Mouse (Mus musculus) midbrain, embryonic 16.5 days (tissue): ENCODE results near the gene Cd8b1. TPM values are rescaled to one million over a fixed set of nuclear protein-coding genes. Genes with fewer than 3 reads are reported as not detected.

Experiments
- ATAC-seq: fragments of 200-750 bp; cut with Nextera tagmentation; 2 replicates; pipeline ENCODE4 v1.8.0; 2017; ENCODE audit warnings: moderate TSS enrichment
- H3K27ac ChIP-seq: fragments of 300-500 bp; sonication (generic); 2 replicates; pipeline ENCODE4 v1.5.1; 2014; ENCODE audit warnings: mild to moderate bottlenecking, low read length, mixed read lengths
- H3K27me3 ChIP-seq: fragments of 300-500 bp; sonication (generic); 2 replicates; pipeline ENCODE4 v1.6.1; 2014; ENCODE audit warnings: low read depth, low read length, mixed read lengths; ENCODE audit not compliant: control insufficient read depth, insufficient read depth
- H3K36me3 ChIP-seq: fragments of 300-500 bp; sonication (generic); 2 replicates; pipeline ENCODE4 v1.6.1; 2014; ENCODE audit warnings: mild to moderate bottlenecking, low read length, moderate library complexity, mixed read lengths; ENCODE audit not compliant: control insufficient read depth, insufficient read depth
- H3K4me1 ChIP-seq: fragments of 300-500 bp; sonication (generic); 2 replicates; pipeline ENCODE4 v1.6.1; 2014; ENCODE audit warnings: mild to moderate bottlenecking, low read length, mixed read lengths; ENCODE audit not compliant: control insufficient read depth, insufficient read depth
- H3K4me2 ChIP-seq: fragments of 300-500 bp; sonication (generic); 2 replicates; pipeline ENCODE4 v1.6.1; 2014; ENCODE audit warnings: mild to moderate bottlenecking, low read length, mixed read lengths
- H3K4me3 ChIP-seq: fragments of 300-500 bp; sonication (generic); 2 replicates; pipeline ENCODE4 v1.5.1; 2014; ENCODE audit warnings: low read depth, mild to moderate bottlenecking, low read length, moderate library complexity, mixed read lengths
- H3K9ac ChIP-seq: fragments of 300-500 bp; sonication (generic); 2 replicates; pipeline ENCODE4 v1.6.1; 2014; ENCODE audit warnings: low read depth, low read length, mixed read lengths
- H3K9me3 ChIP-seq: fragments of 300-500 bp; sonication (generic); replicated peaks from 2 replicates; pipeline ENCODE4 v1.6.1; 2014; ENCODE audit warnings: mild to moderate bottlenecking, low read length, mixed read lengths; ENCODE audit not compliant: control insufficient read depth, poor library complexity, severe bottlenecking
- WGBS: fragments of 180-500 bp; shearing (Covaris S2); extraction: QIAGEN DNeasy Blood & Tissue Kit; methylation state at CpG from one replicate; pipeline ENCODE4 v1.1.7; 2014; 5-methylcytosine and 5-hydroxymethylcytosine counted together
- polyA plus RNA-seq: library from polyadenylated mRNA; unstranded; fragments of >200 nt; fragmentation: Nextera tagmentation; extraction: Ambion mirVana; gene quantifications from 2 replicates; pipeline ENCODE4 v1.2.1, GENCODE M21; 2015

Gene Cd8b1
- polyA plus RNA-seq: not detected in 2 replicates

DNA sequence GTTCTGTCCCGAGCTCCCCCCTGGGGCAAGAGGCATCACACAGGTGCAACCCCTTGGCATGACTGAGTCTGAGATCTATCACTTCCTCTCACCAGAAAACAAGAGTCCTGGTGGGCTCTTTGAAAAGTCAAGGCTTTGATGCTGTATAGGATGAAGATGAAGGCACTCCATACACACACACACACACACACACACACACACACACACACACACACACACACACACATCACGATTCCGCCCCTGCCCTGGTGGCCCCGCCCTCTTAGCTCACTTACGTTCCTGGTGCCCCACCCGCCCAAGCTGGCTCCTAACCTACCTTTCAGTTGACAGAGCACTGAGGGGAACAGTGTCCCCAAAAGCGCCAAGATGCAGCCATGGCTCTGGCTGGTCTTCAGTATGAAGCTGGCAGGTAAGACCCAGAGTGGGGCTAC, at the start of gene Cd8b1:
TSS of gene Cd8b1 (plus strand) at position 298 of the 431 bp plus-strand sequence.
- Histone ChIP-seq H3K9ac (no peak within 1 kb of the TSS), H3K4me3 (no peak within 1 kb of the TSS), H3K9me3 (no peaks in the 10 kb centered on the region), H3K4me2 (no peak within 1 kb of the TSS), H3K4me1 (no peaks in the 10 kb centered on the region), H3K36me3 (no peaks in the 10 kb centered on the region), H3K27me3 (no peaks in the 10 kb centered on the region), H3K27ac (no peak within 1 kb of the TSS)
- 84% methylated on average over 7 of the region's 7 CpGs for WGBS
- ATAC-seq: no peak

DNA sequence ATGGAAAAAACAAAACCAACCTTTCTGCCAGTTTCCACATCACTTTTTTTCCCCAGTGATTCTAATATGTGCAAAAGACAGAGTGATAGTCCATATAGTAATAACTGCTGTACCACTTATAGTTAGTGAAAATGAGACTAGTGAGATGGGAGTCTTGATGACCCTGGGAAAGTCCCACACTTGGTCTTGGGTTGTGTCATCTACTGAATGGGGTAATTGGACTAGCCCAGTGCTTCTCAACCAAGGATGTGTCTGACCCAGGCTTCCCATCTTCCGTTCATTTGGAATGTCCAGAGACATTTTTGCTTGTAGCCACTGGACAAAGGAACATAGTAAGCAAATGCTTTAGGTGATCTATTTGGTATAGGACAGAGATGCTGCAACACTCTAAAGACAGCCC, 48.9 kb upstream of the Cd8b1 start:
- WGBS: 92% methylated on average over 1 of the region's 1 CpGs
- Histone ChIP-seq H3K9ac (no peak overlapping the region), H3K27ac (no peak overlapping the region), H3K4me2 (no peak overlapping the region), H3K36me3 (no peaks in the 10 kb centered on the region), H3K4me3 (no peak overlapping the region), H3K9me3 (no peaks in the 10 kb centered on the region), H3K27me3 (no peaks in the 10 kb centered on the region), H3K4me1 (peaks cover 16% of the 10 kb centered on the region)
- no peak for ATAC-seq

DNA sequence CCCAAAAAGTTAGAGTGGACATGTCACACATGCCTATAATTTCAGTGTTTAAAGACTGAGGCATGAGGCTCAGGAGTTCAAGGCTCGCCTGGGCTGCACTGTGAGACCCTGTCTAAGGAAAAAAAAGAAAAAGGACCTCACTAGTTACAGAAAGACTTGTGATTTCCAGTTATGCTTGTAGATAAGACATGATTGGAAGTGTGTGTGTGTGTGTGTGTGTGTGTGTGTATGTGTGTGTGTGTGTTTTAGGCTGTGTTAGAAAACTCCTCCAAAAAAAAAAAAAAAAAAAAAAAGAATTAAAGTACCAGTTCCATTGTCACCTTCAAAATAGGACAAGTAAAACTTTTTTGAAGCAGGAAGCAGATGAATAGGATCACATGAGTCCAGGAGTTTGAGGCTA, 48.0 kb upstream of the Cd8b1 start:
- WGBS: 78% methylated on average over 1 of the region's 1 CpGs

DNA sequence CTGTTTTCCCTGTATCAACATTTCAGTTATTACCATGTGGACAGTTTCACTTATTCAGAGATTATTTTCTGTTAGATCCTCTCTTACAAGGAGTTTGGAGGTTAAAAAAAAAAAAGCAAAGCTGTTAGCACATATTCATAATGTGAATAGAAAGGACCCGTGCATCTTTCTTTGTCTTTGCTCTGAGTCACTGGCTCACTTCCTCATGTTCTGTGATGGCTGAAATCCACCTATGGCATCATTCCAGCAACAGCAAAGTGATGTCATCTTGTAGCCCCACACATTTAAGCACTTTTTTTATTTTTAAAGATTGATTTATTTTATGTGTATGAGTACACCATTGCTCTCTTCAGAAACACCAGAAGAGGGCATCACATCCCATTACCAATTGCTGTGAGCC, 43.2 kb upstream of the Cd8b1 start:
- Histone ChIP-seq H3K9ac (no peak overlapping the region), H3K9me3 (no peaks in the 10 kb centered on the region), H3K27me3 (no peaks in the 10 kb centered on the region), H3K4me2 (no peak overlapping the region), H3K36me3 (peaks cover 4% of the 10 kb centered on the region; the same call in 1 of the 2 replicates), H3K27ac (no peak overlapping the region), H3K4me1 (no peaks in the 10 kb centered on the region), H3K4me3 (no peak overlapping the region)
- ATAC-seq: no peak
- WGBS: 76% methylated on average over 1 of the region's 1 CpGs

More for the DNA sequence above, 48.0 kb upstream of the Cd8b1 start:
- Histone ChIP-seq H3K4me3 (no peak overlapping the region), H3K36me3 (no peaks in the 10 kb centered on the region), H3K9ac (no peak overlapping the region), H3K27me3 (no peaks in the 10 kb centered on the region), H3K4me1 (peaks cover 16% of the 10 kb centered on the region), H3K9me3 (no peaks in the 10 kb centered on the region), H3K4me2 (no peak overlapping the region), H3K27ac (no peak overlapping the region)
- ATAC-seq: no peak

DNA sequence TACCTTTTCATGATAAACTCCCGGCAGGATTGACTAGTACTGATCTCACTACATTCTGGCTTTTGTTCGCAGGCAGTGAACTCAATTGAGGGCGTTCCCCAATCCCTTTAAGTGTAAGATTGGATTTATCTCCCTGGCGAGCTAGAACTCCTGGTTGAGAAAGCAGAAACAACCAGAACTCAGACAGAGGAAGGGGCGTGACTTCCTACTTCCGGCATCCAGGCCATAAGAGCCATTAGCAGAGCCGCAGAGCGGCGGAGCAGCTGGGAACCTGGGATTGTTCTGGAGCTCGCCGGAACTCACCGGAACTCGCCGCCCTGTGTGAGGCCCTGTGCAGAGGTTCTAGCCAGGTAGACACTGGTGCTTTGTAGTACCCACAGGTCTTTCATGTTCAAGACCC, 29.1 kb upstream of the Cd8b1 start:
- ATAC-seq: no peak
- Histone ChIP-seq H3K27me3 (no peaks in the 10 kb centered on the region), H3K4me1 (no peaks in the 10 kb centered on the region), H3K36me3 (no peaks in the 10 kb centered on the region), H3K9ac (no peak overlapping the region), H3K9me3 (no peaks in the 10 kb centered on the region), H3K27ac (no peak overlapping the region), H3K4me2 (no peak overlapping the region), H3K4me3 (no peak overlapping the region)
- 81% methylated on average over 14 of the region's 14 CpGs for WGBS

DNA sequence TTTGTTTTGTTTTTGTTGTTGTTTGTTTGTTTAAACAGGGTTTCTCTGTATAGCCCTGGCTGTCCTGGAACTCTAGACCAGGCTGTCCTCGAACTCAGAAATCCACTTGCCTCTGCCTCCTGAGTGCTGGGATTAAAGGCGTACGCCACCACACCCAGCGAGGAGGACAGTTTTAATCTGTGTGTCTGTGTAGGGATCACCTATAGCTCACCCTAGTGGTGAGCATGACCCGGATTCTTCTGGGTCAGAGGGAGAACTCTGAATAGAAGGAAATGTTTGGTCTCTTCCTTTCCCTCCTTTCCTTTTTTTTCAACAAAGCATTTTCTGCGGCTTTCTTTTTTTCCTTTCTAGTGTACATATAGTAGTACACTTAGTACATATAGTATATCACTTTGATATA, 27.3 kb upstream of the Cd8b1 start:
- no peak for ATAC-seq
- Histone ChIP-seq H3K4me1 (no peaks in the 10 kb centered on the region), H3K27ac (no peak overlapping the region), H3K4me2 (no peak overlapping the region), H3K27me3 (no peaks in the 10 kb centered on the region), H3K9me3 (no peaks in the 10 kb centered on the region), H3K4me3 (no peak overlapping the region), H3K9ac (no peak overlapping the region), H3K36me3 (no peaks in the 10 kb centered on the region)
- 74% methylated on average over 6 of the region's 6 CpGs for WGBS

DNA sequence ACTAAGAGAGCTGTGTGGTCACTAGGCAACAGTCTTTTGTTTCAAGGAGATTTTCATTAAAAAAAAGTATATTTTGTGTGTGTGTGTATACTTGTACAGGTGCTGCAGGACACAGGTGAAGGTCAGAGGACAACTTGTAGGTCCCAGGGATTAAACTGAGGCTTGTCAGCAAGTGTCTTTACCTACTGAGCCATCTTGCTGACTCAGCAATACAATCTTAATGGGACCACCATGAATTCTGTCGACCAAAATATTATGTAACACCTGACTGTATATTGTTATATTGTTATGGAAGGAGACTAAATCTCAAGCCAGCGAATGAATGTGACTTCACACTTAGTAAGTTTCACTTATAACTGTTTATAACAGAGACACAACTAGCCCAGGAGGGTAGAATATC, 24.5 kb upstream of the Cd8b1 start:
- H3K9me3 ChIP-seq: no peaks in the 10 kb centered on the region
- H3K27ac ChIP-seq: no peak overlapping the region
- no peak overlapping the region for H3K4me3 ChIP-seq
- WGBS: 63% methylated on average over 2 of the region's 2 CpGs
- no peaks in the 10 kb centered on the region for H3K27me3 ChIP-seq
- no peaks in the 10 kb centered on the region for H3K4me1 ChIP-seq
- H3K9ac ChIP-seq: no peak overlapping the region
- no peaks in the 10 kb centered on the region for H3K36me3 ChIP-seq
- no peak for ATAC-seq
- no peak overlapping the region for H3K4me2 ChIP-seq

DNA sequence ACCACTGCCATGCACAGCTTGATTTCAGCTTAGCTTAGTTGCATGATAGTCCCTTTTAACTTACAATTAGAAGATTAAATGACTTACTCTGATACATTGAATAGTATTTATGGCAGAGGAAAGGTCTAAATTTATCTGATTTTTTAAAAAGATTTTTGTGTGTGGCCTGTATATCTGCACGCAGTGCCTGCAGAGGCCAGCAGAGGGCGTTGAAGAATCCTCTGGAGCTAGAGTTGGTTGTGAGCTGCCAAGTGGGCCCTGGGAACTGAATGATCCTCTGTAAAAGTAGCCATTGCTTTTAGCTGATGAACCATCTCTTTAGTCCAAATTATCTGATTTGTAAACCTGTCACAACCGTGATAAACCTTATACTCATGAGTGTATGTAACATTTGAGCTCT, 23.8 kb upstream of the Cd8b1 start:
- 29% methylated on average over 3 of the region's 3 CpGs for WGBS
- Histone ChIP-seq H3K9ac (no peak overlapping the region), H3K27me3 (no peaks in the 10 kb centered on the region), H3K9me3 (no peaks in the 10 kb centered on the region), H3K4me2 (no peak overlapping the region), H3K4me1 (no peaks in the 10 kb centered on the region), H3K4me3 (no peak overlapping the region), H3K36me3 (no peaks in the 10 kb centered on the region), H3K27ac (no peak overlapping the region)
- no peak for ATAC-seq

DNA sequence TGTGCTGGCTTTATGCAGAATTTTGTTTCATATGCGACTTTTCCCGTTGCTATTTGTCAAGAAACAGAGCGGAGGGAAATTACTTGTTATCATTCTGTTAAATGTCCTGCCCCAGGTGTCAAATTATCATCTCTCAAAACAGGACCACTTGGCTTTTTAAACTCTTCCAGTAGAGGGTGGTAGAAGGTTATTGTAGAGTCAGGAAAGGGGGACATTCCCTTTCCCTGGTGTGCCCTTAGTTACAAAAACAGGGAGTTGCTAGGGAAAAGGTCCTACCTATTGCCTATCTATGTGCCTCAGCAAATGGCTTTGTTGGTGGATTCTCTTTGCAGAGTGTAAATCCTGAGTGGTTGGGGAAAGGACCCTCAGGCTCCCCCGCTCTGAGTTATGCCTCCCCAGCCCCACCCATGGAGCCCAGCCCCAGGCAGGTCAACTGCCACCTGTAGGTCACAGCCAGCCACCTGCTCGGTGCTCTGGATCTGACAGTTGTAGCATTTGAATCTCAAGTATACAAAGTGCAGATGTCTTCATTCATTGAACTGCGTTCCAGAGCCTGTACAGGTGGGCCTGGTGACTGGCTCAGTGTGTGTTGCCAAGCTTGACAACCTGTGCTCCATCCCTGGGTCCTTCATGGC, 20.4 kb upstream of the Cd8b1 start:
- Histone ChIP-seq H3K4me3 (no peak overlapping the region), H3K4me1 (no peaks in the 10 kb centered on the region), H3K4me2 (no peak overlapping the region), H3K27me3 (no peaks in the 10 kb centered on the region), H3K36me3 (no peaks in the 10 kb centered on the region), H3K9ac (no peak overlapping the region), H3K27ac (no peak overlapping the region), H3K9me3 (no peaks in the 10 kb centered on the region)
- WGBS: 81% methylated on average over 6 of the region's 6 CpGs
- no peak for ATAC-seq
